Mouse (Mus musculus): ENCODE measurements at regions not wholly inside any gene's neighbourhood (a gene's known extent, or its start where the extent isn't known, plus 50 kb on each side); places are given as distances from the start of the nearest gene placed in this dataset.

DNA sequence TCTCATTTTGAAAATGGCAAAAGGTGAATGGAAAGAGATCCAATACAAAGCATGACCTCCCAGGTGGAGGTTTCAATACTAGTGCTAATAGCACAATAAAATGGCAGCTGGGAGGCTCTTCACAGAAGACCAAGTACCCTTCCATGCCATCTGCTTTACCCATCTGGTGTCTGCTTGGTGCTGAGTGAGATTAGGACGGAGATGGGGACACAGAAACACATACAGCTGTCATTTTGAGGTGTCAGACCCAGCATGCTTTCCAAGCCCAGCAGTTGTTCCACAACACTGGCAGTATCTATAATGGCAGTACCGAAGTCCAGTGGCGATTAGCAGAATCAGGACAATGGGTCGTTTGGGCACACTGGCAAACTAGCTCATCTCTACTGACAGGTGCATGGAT lies 118.9 kb upstream of the 1700064H15Rik start:
- no peak for DNase-seq (ENCODE audit: inconsistent ontology term)

DNA sequence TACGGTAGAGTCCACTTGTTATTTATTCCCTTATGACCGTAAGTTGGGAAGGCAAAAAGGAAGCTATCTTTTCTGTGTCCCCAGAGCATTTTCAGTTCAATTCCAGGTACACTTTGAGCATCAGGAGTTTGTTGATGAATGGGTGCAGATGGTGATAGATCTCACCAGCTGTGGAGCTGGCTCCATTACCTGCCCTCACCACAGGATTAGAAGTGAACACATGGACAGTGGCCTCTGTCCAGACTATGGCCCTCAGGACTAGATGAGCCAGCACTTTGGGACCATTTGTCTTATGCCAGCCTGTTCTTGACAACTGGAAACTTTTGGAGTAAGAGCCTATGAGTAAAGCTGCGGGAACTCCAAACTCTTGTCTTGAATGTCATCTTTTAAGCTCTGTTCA lies 123.5 kb upstream of the 1700064H15Rik start:
- no peak for DNase-seq (ENCODE audit: inconsistent ontology term)

DNA sequence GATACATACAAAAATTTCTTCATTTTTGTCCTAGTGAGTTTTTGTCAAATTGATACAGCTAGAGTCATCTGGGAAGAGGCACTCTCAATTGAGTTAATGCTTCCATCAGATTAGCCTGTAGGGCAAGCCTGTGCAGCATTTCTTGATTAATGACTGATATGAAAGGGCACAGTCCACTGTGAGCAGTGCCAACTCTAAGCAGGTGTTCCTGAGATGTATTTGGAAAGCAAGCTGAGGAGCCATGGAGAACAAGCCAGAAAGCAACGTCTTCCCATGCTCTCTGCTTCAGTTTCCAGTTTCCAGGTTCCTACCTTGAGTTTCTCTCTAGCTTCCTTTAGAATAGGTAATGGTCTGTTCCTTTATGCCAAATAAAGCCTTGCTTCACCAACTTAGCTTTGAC lies 125.5 kb upstream of the 1700064H15Rik start:
- DNase-seq (ENCODE audit: inconsistent ontology term), result no peak

DNA sequence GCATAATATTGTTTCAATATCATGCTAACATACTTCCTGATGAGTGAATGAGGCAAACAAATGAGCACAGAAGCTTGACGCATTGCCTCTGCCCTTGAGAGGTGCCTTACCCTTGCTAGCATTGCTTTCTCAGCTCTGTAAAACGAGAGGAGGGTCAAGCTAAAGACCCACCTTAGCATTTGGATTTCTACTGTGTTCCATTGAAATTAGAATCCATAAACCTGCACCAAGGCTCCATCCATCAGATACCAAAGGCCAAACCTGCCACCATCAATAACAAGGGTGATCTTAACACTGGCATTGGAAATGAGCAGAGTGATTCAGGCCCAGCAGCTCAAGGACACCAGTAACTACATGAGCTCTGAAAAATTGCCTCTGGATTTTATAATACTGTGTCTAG lies 126.2 kb upstream of the 1700064H15Rik start:
- DNase-seq (ENCODE audit: inconsistent ontology term), result no peak

DNA sequence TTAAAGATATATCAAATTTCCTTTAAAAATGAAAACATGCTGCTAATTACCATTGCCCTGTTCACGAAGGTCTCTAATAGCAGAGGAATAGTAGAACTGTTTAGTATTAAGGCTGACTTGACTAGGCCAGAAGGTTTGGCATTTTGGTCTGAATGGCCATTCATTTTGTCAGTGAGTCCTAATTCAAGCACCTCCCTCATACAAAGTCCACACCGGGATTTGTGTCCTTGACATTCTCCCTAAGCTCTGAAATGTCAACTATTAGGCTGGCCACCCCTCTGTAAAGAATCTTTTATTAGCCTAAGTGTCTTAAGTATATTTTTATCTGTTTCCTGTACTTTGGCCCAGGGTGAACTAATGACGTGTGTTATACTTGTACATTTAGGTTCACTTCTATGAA lies 126.7 kb upstream of the 1700064H15Rik start:
- no peak for DNase-seq (ENCODE audit: inconsistent ontology term)

GRCm38 (mm10) chr3:19798543-19799106 lies 158.2 kb upstream of the Cp start:
- DNase-seq (ENCODE audit: inconsistent ontology term), result no peak

- DNase-seq (ENCODE audit: inconsistent ontology term), result no peak
These were observed 146.8 kb upstream of the Cp start for GRCm38 (mm10) chr3:19810034-19810433.

GRCm38 (mm10) chr3:19824904-19825303 lies 131.9 kb upstream of the Cp start:
- no peak for DNase-seq (ENCODE audit: inconsistent ontology term)

- DNase-seq (ENCODE audit: inconsistent ontology term), result peak; percentile 21
These were observed 128.2 kb upstream of the Cp start for GRCm38 (mm10) chr3:19828518-19829246.

- DNase-seq (ENCODE audit: inconsistent ontology term), result no peak
These were observed 127.1 kb upstream of the Cp start for GRCm38 (mm10) chr3:19829752-19830151.

DNA sequence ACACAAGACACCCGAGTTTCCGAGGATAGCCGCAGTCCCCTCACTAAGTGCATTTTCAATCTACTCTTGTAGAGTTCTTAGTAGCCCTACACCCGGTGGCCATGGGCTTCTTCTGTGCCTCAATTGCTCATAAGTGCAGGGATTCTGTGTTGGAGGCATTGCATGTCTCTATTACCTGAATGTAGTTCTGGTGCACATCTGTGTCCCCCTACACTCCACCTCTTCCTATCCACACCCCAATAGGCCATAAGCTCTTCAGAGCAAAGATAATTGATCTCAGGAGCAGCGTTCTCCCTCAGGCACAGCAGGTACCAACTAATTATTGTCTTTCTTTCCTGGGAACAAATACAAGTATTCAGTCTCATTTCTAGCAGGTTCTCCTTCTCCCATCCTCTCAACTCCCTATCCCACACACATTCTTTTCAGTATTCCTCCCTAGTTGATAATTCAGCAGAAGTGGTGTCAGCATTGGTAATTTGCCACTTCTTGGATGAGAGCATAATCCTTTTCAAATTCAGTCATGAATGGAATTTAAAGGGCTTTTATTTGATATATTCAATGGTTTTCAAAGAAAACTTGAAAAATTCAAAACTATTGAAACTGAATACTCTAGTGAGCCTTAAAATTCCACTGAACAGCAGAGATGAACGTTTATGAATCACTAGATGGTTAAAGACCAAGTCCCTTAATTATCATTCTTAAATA lies 108.7 kb upstream of the Cp start:
- DNase-seq (ENCODE audit: inconsistent ontology term), result peak; percentile 95

DNA sequence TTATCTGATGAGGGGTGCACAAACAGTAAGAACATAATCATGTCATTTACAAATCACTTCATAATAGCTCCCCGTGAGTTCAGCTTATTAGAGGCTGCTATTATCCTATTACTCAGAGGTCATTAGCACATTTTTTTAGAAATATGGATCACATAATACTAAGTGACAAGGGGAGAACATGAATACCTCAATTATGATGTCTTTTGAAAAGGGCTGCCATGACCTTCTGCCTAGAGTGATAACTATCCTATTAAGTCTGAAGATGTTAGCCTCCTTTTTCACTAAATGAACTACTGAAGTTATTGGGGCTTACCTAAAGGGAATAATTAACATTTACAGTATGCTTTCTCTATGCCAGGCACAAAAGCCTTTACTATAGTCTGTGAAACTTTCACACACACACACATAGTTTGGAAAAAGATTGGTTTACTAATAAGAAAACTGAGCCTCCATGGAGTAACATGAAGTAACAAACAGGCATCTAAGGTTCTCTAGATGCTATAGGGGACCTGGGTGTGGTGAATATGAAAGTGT lies 108.1 kb upstream of the Cp start:
- no peak for DNase-seq (ENCODE audit: inconsistent ontology term)

GRCm38 (mm10) chr3:19882623-19883022 lies 74.2 kb upstream of the Cp start:
- peak; percentile 68 for DNase-seq (ENCODE audit: inconsistent ontology term)

GRCm38 (mm10) chr3:19888405-19888804 lies 68.4 kb upstream of the Cp start:
- no peak for DNase-seq (ENCODE audit: inconsistent ontology term)

- DNase-seq (ENCODE audit: inconsistent ontology term), result no peak
These were observed 62.6 kb upstream of the Cp start for GRCm38 (mm10) chr3:19894258-19894629.

DNA sequence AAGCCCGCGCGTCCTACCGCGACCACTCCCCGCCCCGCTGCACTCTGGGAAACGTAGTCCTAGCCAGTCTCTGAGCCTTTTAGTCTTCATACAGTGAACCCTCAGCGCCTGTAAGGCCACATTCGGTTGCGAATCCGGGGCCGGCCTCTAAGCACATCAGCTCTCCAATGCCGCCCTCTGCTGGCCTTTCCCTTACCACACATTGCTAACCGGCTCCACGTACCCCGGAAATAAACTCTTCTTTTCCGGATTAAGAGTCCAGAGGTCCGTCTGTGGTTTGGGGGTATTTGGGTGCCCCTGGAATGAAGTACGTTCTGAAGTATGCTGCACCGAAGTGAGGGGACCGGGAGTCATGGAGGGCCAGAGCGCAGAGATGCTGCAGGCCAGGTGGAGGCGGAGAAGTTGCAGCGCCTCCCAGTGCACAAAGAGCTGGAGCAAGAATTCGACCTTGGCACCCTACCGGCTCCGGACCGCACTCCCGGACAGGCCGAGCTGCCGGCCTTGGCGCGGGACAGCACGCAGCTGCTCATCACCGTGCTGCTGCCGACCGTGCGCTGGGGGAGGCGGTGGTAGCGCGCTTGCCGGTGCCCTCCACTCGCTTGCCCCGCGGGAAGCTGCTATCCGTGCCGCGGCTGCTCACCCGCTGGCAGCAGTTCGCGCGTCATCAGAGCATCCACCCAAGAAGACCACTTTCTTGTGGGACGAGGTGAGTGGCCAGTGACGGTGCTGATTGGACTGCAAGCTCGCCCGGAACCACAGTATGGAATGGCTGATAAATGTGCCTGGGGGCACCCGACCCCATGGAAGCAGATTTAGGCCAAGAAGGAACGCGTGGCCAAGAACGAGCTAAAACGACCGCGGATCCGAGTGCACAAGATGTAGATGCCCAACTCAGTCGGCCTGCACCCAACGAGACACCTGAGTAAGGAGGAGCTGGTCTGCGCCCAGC lies 62.0 kb upstream of the Cp start:
- peak; percentile 92 for DNase-seq (ENCODE audit: inconsistent ontology term)

- DNase-seq (ENCODE audit: inconsistent ontology term), result no peak
These were observed 61.1 kb upstream of the Cp start for GRCm38 (mm10) chr3:19895755-19896154.

GRCm38 (mm10) chr3:19897140-19897539 lies 59.7 kb upstream of the Cp start:
- DNase-seq (ENCODE audit: inconsistent ontology term), result no peak

DNA sequence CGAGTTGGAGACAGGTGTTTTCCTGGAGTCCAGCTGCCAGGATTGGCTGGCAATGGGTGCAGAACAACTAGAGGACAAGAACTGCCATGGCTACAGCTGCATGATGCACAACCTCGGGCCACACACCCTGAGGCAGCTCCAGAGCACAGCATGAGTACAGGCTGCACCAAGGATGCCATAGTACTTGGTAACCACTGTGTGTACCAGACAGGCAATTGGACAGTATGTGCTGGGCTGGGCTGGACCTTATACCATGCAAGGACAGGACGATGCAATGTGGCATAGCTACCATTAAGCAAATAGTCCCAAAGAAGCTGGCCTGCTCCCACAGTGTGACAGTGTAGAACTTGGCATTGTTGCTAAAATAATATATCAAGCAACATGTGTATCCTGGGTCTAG lies 54.6 kb upstream of the Cp start:
- no peak for DNase-seq (ENCODE audit: inconsistent ontology term)

DNA sequence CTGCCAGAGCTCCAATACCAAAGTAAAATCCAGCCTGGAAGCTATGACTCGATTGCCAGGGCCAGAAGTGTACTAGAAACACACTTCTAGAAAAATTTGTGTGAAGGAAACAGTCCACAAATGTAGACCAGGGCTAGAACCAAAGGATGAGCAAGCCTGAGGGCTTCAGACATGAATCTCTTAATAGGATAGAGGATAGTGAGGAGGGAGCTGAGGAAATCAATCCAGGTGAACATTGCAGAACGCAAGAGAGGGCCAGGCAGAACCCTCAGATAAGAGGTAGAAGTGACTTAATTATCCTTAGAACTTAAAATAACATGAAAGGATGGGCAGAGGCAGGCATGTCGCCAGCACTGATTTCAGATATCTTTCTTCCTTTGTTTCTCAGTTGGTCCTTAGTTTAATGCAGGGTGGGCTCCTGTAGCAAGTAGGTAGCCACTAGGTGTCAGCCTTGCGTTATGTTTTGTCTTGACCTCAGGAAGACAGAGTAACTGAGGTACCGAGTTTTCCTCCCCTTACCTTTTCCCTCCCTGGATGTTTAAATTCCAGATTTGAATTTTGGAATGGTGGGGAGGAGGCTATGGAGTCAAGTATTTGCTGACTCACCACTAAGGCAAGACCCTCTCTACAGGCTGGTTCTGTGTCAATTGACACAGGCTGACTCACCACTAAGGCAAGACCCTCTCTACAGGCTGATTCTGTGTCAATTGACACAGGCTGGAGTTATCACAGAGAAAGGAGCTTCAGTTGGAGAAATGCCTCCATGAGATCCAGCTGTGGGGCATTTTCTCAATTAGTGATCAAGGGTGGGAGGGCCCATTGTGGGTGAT lies 52.2 kb upstream of the Cp start:
- peak; percentile 65 for DNase-seq (ENCODE audit: inconsistent ontology term)

Measured in Muller cell, postnatal 12 days (primary cell).